Mouse (Mus musculus): ENCODE measurements around the gene Akr1c21.

- TF ChIP-seq CTCF (IDR thresholded peaks at IDR 0.05; ENCODE audit: low read depth, low read length) (no peak), POLR2A (IDR thresholded peaks at IDR 0.05; ENCODE audit: insufficient read depth, low read length) (no peak)
Observed at GRCm38 (mm10) chr13:4606821-4607220, 32.9 kb downstream of the Akr1c21 start.
